Mouse (Mus musculus) erythroblast, embryonic 14.5 days (primary cell): ENCODE results near the gene Scd4.

Experiments used
- GATA1 ChIP-seq: IDR thresholded peaks from 2 replicates; pipeline ENCODE4 v1.6.1; 2012; ENCODE audit warnings: low read length, inconsistent platforms, mixed read lengths
- TAL1 ChIP-seq: IDR thresholded peaks from 3 replicates; pipeline ENCODE4 v1.6.1; 2012; ENCODE audit warnings: low read length, inconsistent platforms, mixed read lengths

- TF ChIP-seq TAL1 (no peak), GATA1 (no peak)
Measured at GRCm38 (mm10) chr19:44389507-44389906, 56.6 kb downstream of the Scd4 start.
